Mouse (Mus musculus): ENCODE results near the gene Adk.
"Not testable (repeated sequence)": the region's sequence is repeated elsewhere in the genome, so short reads cannot be mapped to it uniquely, and the experiment has no call there.

Gene Adk

DNA sequence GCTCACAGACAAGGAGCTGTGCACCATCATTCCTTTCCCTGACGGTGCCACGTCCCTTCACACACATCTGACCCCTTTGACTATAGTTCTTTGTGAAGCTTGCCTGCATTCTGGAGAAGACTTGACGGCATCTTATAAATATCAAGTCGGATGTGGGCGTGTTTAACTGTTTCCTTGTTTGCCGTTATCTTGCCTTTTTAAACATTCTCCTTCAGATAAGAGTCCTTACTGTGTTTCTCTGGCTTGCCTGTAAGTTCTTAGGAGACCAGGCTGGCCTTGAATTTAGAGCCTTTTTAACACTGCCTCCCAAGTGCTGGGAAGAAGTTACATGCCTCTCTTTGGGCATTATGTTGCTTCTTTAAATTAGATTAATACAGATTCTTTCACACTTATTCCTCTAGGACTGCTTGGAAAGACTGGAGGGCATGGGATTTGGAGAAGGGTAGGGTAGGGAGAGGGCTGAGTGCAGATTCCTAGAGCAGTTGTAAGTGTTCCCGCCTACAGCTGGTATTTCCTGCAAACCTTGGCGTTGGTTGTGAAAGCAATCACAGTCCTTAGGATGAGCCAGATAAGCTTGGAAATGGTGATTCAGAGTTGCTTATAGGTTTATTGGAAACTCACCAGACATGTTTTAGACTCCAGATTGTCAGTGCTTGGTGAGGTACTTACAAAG, 13.3 kb downstream of the Adk start:
- no peak for DNase-seq

GRCm38 (mm10) chr14:21069594-21069993, 17.2 kb downstream of the Adk start:
- DNase-seq = peak; percentile 27 to 40

GRCm38 (mm10) chr14:21073981-21074380, 21.6 kb downstream of the Adk start:
- DNase-seq = no peak

GRCm38 (mm10) chr14:21074398-21075320, 22.3 kb downstream of the Adk start:
- no peak for DNase-seq

DNA sequence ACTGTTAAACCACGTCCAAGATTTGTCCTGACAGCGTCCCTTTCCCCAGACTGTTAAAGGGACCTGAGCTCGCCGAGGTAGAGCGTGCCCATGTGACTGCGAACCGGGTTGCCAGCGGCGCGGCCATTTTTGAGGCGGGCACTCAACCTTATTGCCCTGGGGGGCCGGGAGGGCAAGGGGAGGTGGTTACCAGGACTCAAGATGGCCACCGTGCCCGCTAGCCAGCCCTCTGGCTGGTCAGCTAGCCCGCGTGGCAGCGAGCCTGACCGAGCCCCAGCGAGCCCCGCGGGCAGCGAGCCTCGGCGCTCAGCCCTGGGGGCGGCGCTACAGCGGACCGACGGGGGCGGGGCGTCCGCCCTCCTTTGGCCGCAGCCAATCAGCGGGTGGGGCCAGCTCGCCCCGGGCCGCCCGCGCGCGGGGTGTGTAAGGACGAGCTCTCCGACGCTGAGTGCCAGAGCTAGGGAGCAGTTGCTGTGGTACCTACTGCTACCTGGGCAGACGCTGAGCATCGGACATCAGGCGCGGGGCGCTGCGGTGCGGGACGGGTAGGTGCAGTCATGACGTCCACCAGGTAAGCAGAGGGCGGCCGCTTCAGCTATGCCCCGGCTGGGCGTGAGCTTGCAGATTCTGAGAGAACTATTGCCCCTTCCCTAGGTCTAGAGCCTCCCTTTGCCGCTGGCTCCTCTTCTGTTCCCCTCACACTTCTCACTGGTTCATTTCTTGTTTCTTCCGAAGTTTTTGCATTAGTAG, 23.6 kb downstream of the Adk start:
- DNase-seq = peak; percentile 91 to 95

DNA sequence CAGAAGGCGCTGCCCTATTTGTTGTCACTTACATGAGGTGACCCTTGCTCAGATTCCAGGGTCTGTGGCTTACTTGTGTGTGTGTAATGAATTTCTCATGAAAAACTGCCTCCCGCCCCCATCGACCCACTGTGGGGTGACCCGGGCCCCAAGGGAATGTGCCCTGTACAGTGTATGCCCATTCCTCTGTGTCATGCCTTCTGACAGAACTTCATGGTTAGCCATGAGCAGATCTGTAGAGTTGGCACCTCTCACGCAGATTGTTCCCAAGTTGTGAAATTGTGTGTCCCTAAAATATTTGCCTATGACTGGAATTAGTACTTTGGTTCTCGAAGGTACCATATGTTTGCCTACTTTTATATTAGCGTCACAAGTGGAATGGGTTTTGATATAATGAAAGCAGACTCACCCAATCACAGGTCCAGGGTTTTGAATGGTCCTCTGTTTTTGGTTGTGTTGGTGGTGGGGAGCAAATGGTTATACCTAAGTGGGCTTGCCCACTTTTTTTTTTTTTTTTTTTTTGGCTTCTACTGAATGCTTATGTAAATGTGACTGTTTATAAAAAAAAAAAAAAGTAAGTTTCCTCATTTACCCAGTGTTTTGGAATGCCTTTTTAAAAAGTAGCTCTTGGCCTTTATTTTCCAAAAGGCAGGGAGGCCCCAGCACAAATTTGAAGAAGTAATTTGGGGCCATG, 24.3 kb downstream of the Adk start:
- no peak for DNase-seq

DNA sequence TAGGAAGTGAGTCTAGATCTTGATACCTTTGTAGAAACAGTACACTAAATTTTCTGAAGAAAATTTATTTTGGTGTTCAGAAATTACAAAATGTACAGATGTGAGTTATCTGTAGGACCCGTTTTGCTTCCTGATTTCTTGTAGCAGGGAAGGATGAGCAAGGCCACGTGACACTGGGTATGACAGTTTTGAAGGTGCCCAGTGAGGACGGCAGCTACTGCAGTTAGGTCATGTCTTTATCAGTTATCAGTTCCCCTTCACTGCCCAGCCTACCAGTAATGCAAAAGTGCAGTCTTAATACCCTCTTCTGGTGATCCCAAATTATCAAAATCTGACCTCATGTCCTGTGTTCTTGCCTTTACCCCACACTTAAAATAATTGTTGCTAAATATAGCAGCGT, 25.6 kb downstream of the Adk start:
- DNase-seq = no peak

- no peak for DNase-seq
These were observed 26.1 kb downstream of the Adk start for GRCm38 (mm10) chr14:21078511-21078910.

GRCm38 (mm10) chr14:21082823-21083222, 30.4 kb downstream of the Adk start:
- DNase-seq = no peak

DNA sequence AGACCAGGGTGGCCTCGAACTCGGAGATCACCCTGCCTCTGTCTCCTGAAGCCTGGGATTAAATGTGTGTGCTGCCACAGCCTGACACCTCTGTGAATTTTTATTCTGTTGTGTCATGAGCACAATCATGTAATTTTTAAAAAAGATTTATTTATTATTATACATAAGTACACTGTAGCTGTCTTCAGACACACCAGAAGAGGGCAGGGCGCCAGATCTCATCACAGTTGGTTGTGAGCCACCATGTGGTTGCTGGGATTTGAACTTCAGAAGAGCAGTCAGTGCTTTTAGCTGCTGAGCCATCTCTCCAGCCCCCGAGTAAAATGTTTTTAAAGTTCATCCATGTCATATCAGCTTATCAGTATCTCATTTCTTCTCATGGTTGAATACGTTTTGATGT, 33.3 kb downstream of the Adk start:
- peak in 1 of 2 experiments; percentile 17 for DNase-seq

DNA sequence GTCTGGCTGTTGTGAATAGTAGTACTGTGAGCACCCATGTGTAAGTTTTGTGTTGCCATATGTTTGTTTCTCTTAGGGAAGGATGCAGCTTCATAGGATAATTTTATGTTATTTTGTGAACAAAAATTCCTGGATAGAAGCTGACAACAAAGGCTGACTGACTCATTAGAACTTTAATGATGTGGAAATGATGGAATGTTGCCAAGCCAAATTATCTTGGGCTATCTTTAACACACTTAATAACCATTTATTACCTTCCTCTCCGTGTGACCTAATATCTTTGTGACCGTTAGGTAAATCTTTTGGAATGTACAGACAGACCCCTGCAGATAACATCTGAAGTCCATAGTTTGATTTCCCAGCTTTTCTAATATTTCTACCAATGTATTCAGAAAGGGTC, 33.7 kb downstream of the Adk start:
- no peak for DNase-seq

GRCm38 (mm10) chr14:21086827-21087351, 34.5 kb downstream of the Adk start:
- peak in 1 of 2 experiments; percentile 38 for DNase-seq

GRCm38 (mm10) chr14:21087390-21088060, 35.2 kb downstream of the Adk start:
- peak; percentile 23 to 37 for DNase-seq

GRCm38 (mm10) chr14:21088731-21089130, 36.4 kb downstream of the Adk start:
- DNase-seq = no peak

GRCm38 (mm10) chr14:21090400-21090799, 38.0 kb downstream of the Adk start:
- no peak for DNase-seq

DNA sequence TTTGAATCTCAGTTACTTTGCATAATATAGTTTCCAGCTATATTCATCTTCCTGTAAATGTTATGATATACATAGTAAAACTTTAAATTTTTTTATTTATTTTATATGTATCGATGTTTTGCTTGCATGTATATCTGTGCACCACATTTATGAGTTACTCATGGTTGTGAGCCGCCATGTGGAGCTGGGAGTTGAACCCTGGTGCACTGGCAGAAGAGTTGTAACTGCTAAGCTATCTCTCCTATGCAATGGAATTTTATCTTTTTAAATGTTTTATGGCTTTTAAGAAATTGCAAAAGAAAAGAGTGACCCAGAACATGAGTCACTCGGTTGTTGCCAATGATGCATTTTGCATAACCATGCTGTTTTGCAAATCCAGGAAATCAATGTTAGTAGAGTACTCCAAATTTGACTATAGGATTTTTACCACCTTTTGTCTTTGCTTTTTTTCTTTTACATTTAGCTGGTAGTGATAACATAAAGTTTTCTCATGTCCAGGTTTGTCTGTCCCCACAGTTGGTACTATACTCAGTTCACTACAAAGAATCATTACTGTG, 38.6 kb downstream of the Adk start:
- no peak for DNase-seq

- not testable (repeated sequence) for DNase-seq
These were observed 41.8 kb downstream of the Adk start for GRCm38 (mm10) chr14:21094161-21094560.

- DNase-seq = no peak
These were observed 43.9 kb downstream of the Adk start for GRCm38 (mm10) chr14:21096279-21096678.

DNA sequence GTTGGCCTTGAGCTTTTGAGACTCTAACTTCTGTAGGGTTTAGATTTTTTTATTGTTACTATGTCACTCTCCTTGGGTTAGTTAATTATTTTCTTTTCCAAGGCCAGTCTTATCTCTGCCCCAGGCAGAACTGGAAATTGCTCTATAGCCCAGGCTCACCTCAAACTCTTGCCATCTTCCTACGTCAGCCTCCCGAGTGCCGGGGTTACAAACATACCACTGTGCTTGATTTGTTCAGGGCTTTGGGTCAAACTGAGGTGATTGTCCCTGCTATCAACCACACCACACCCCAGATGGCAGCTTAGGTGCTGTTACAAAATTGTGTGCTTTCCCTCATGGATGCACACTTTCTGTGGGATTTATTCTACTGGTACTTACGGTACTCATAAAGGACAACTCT, 44.3 kb downstream of the Adk start:
- no peak for DNase-seq

DNA sequence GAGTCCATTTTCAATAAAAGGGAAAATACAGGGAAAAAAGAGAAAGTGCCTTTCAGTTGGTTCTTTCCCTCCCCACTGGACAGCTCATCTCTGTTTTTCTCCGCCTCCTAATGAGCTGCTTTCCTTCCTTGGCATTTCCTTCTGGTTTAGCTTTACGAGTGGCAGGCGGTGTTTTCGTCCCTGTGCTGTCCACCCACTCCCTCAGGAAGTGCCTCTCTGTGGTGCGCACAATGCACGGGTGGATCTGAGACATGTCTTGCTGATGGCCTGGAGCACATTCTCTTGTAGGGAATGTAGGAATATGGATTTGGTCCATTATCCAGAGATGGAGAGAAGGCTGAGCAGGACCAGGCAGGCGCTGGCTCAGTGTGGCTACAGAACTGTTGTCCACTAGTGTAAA, 47.0 kb downstream of the Adk start:
- DNase-seq = peak; percentile 28 to 42

DNA sequence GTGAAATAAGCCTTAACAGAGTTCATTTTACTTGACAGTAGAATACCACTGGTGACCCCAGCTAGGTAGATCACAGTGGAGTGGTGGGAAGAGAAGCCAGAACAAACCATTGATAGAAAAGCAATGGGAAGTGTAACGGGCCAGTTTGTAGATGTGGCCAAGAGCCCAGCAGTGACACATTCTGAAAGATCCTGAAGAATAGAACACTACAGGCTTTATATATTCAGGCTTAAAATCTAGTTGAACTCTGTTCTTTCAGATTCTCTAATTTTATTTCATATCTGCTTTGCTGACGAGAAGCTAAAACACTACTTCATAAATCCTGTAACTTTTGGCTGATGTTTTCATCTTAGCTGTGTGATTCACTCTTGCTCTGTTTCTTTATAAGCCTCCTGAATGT, 48.5 kb downstream of the Adk start:
- DNase-seq = no peak

DNA sequence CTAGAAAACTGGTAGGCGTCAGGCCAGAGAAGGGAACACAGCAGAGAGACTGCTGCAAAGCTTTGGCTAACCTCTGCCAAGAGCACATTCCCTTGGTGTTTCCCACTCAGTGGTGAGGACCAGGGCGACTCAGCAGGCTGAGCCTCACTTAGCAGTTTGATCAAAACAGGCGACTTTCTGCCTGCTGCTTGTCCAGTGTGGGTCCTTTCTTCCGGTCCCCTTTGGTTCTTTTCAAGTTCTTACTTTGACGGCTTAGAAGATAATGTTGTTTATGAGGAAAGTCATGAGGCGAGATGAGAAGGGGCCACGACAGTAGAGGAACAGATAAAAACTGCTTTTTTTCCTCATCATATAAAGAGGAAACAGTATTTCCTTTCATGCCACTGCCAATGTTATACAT, 49.2 kb downstream of the Adk start:
- DNase-seq = peak; percentile 21 to 46

Data from kidney, postnatal 4 days (tissue).